Mouse (Mus musculus) v-Abl transformed pro-B cells (cell line): ENCODE data around the gene Efcab10.

Experiments
- in situ Hi-C, 2 experiments: fragments of 400-800 bp; cut with MboI; formaldehyde crosslinking; loops; one replicate each; pipeline ENCODE4 v1.15.1; 2025; ENCODE audit not compliant: unreplicated experiment in 2 of 2

The Efcab10 gene

DNA sequence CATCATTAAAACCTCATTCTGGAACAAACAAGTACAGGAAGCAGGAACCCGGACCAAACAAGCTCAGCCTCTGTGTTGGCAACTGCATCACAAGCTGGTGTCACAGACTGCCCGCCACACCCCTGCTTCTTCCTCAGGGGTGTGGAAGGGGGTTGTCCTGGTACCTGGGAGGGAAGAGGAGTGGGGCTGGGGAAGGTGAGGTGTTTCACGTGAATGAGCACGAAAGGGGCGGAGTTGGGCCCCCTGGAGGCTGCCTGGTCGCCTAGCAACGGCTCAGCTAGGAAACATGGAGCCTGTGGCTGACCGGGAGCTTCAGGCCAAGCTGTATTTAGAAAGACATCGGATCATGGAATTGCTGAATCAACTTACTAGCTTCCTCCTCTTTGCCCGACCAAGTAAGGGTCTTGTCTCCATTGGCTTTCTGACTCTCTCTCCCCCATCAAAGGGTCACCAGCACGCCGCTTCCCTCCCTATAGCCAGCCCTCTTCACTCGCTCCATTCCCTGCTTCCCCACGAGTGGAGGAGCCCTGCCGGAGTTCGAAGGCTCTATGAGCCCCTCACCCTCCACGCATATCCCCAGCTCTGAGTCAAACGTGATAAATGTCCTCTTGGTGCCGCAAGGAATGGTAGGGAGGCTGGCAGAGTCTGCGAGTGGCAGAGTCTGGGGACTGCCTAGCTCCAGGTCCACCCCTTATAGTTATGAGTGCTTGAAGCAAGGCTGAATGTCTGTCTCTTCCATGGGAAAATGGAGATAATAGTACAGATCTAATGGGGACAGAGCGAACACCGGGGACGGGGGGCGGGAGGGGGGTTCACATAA, at the start of gene Efcab10:
Efcab10 (plus strand) TSS at position 51 of the 820 bp plus-strand sequence.
- in situ Hi-C loops, result loop anchor here (5.0 to 25.0 kb wide), 3 partner anchors 1262 to 1797 kb away; no protein-coding TSS in a partner anchor

DNA sequence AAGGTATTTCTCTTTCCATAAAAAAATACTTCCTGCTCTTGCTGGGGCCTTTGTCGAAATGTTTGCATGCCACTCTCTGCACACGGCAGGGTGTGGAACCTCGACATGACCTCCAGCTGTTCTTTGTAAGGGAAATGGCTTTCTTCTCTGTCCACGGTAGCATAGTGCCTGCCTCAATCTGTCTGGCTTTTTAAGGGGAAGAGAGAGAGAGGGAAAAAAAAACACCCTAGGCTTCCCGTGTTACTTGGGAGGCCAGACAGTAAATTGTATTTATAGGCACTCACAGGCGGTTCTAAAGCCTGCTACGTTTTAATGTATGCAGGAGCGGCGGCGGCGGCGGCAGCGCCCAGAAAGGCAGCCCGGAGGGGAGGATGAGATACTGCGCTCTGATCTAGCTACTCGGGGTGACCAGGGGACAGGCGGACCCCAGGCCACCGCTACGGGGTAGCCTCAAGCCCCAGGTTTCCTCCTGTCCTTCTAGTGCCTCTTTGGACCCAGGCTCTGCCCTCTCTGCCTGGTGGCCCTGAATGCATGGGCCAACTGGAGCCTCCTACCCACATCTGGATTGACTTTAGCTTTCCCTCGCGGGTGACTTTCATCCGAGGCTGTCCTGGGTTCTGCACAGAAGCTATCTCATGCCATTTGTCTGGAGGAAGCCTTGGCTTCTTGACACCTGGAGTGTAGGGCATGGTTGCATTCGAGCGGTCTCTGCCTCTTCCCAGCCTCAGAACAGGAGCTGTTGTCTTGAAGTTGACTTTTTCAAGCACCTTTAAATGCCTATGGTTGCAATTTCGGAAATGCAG, 49.5 kb upstream of the Efcab10 start:
- in situ Hi-C loops, result no loop called here

DNA sequence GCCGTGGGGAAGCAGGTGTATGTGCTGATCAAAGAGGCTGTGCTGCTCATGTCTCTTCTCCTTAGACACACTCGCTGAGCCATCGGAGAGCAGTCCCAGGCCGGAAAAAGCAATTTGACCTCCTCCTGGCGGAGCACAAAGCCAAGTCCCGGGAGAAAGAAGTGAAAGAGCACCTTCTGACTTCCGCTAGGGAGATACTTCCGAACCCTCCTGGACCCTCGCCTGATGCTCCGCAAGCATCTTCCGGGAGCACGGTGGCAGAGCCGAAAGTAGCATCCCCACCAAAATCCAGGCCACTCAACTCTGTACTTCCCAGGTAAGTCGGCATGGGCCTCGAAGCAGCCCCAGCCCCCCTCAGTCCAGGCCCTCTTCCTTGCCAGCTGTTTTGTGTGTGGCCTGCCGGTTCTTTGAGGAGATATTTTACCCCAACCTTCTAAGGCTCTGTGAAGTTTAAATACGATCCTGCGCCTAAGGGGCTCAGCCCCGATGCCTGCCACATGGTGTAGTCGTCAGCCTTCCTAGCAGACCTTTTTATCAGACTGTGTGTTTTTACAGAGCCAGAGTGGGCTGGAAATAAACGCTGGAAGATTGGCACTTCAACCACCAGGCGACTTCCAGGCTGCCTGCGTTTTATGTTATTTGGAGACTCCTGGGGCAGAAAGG, 48.8 kb upstream of the Efcab10 start:
- in situ Hi-C loops, result no loop called here

DNA sequence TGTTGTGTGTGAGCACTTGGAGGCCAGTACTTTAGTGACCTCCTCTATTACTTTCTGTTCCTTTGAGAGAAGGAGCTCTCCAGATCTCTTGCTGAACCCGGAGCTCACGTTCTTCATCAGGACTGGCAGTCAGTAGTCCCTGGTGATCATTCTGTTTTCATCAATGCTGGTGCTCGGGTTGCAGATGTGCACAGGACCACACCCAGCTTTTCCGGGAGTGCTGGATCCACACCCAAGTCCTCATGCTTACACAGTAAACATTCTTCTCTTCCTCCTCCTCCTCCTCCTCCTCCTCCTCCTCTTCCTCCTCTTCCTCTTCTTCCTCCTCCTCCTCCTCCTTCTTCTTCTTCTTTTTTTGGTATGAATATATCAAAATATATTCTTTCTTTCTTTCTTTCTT, 42.0 kb upstream of the Efcab10 start:
- in situ Hi-C loops, result no loop called here

DNA sequence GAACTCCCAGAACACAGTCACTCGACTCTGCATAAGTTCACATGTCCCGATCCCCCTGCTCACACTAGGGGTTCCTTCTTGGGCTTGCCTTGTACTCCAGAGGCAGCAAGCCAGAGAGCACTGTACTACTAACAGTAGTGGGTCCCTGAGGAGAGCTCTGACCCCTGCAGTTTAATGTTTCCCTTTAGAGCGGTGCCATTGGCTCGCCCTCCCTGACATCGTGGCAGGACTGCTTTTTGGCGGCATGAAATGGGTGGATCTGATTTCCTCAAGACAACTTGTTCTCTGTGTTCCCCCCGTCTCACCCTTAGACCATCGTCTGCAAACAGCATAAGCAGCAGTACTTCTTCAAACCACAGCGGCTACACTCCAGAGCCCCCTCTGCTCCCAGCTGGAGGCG, 36.3 kb upstream of the Efcab10 start:
- in situ Hi-C loops, result no loop called here

DNA sequence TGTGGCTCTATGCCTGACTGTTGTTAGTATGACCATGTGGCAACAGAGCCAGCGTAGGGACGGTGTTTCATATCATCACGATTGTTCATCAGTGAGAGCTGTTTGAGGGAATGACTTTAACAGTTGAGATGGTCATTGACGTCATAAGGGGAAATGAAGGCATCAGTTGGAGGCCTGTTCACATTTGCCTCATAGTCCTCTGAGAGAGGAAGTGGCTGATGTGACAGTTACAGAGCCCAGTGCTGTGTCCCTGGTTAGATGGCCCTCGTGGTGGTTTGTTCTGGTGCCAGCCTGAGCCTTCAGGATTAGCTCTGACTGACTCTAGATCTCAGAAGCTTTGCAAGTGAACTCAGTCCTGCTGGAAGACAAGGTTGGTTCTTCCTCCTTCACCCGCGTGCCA, 35.4 kb upstream of the Efcab10 start:
- in situ Hi-C loops, result no loop called here

DNA sequence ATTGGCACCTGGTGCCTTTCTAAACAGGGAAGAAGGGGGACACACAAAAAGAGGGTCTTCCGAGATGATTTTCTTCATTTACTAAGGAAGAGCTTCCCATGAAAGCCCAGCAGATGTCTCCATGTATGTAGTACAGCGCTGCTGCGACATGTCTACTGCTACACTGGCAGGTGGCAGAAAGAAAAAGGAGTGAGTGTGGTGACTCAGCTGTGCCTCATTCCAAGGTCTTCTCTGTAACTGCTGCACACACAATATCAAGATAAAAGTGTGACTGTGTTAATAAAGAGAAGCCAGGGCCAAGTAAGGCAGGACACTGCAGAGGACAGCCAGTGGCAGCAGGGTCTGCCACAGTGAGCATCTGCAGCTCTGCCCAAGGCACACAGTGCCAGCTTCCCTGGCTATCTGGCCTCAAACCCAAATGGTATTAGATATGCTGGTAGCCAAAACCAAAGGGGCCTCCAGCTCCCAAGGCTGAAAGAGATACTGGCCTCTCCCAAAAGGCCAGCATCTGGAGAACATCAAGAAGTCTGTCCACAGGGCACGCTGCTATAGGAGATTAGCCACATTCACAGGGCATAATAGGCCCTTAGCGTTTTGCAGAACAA, 34.7 kb upstream of the Efcab10 start:
- in situ Hi-C loops, result no loop called here

DNA sequence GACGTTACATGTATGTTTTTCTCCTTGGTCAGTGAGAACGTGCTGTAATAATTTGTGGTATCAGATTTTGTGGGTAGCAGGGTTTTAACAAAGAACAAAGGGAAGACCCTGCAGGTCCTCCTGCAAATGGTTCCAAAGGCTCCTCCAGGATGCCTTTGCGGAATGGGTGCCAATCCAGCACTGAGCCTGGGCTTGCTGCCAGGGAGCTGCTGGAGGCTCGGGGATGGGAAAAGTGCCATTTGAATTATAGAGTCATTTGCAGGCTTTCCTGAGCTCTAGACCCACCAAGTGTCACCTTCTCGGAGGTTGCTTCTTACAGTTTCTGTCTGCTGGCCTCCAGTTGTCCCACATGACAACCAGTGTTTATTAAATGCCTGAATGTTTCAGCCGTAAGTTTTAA, 33.9 kb upstream of the Efcab10 start:
- in situ Hi-C loops, result no loop called here

DNA sequence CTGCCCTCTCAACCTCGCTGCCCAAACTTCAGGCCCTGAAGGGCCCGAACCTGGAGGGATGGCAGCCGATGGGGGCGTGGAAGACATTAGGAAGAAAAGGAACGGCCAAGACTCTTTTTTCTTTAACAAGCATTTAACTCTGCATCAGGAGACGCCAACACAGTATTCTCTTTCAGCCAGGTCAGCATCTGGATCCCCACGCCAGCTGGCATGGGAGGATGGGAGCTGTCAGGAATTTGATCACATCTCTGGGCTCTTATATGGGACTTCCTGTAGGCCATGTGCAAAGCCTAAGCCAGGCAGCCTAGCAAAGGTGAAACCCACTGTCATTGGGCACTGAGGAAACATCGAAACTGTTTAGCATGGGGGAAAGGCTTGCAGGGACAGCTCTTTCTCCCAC, 30.1 kb upstream of the Efcab10 start:
- in situ Hi-C loops, result no loop called here

DNA sequence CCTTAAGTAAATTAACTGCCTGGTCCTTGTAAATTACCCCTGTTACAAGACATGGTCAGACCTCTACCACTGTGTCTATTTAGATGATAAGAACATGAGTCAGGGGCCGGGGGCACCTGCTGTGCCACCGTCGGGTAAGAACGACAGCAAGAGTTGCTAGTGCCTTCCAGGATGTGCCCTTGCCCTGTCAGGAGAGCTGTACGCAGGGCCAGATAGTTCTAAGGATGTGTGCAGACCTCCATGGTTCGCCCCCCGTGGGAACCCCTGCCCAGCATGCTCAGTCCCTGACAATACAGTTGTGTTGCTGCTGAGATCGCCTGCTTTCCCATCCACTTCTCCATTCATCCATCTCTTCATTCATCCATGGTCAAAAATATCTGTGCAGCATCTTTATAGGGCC, 29.5 kb upstream of the Efcab10 start:
- in situ Hi-C loops, result no loop called here

DNA sequence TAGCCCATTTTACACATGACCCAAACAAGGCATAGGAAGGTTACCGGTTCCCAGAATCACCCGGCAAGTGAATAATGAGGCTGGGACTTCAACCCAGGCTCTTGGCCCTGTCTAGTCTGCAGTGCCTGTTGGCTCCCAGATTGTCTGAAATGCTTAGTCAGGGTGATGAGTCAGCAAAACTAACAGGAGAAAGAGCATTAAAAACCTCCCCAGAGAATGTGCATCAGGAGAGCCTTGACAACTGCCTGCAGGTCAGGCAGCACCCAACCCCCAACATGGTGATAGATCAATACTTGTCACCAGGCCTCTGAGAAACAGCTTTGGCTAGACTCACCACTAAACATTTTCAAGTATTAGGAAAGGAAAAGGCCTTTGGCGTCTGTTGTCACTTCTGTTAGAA, 25.1 kb upstream of the Efcab10 start:
- in situ Hi-C loops, result no loop called here

DNA sequence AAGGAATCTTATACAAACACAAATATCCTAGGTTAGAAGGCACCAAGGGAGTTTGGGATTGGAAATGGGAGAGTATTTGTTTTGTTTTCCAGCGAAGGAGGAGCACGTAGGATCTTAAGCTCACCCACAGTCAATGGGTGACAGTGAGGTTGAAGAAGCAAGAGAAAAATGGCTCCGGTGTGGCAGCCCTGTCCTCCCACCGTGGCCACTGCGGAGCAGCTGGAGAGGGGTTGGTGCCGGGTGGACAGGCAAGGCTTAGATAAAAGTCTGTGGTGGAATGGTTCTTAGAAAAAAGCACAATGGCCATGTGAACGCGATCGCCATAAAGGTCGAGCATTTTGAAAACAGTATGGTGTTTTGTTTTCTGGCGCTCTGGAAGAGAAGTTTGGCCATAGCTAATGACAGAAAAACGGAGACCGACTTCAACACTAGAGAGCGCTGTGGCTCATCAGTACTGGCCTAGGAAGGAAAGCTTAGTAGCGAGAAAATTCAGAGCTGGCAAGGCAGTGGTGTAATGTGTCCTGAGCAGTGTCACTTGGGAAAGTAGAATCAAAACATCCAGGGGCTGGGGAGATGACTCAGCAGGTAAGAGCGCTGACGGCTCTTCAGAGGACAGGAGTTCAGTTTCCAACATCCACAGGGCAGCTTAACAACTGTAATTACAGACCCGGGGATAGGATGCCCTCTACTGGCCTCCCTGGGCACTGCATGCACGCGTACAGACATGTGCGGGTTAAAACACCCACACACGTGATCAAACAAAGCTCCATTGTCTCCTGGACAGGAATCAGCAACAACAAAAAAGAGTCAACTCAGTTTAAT, 14.8 kb upstream of the Efcab10 start:
- in situ Hi-C loops, result loop anchor here (5.0 to 25.0 kb wide), 3 partner anchors 353 to 1807 kb away; no protein-coding TSS in a partner anchor

DNA sequence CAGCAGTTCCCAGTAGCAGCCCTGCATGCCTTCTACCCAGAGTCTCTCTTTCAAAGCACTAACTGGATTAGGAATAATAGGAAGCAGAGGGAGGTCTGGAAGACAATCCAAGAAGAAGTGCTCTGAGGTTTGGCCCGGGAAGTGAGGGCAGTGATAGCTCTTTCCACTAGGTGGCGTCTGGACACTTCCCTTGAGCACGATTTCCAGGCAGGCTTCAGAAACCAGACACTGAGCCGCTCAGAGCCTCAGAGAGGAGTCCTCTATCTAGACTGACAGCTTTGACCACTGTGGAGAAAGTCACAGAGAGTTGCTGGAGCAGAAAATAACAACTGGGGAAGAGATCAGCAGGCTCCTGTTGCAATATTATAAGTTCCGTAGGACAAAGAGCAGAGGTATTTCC, 5.8 kb upstream of the Efcab10 start:
- in situ Hi-C loops, result loop anchor here (5.0 to 25.0 kb wide), 3 partner anchors 33 to 1548 kb away; no protein-coding TSS in a partner anchor

DNA sequence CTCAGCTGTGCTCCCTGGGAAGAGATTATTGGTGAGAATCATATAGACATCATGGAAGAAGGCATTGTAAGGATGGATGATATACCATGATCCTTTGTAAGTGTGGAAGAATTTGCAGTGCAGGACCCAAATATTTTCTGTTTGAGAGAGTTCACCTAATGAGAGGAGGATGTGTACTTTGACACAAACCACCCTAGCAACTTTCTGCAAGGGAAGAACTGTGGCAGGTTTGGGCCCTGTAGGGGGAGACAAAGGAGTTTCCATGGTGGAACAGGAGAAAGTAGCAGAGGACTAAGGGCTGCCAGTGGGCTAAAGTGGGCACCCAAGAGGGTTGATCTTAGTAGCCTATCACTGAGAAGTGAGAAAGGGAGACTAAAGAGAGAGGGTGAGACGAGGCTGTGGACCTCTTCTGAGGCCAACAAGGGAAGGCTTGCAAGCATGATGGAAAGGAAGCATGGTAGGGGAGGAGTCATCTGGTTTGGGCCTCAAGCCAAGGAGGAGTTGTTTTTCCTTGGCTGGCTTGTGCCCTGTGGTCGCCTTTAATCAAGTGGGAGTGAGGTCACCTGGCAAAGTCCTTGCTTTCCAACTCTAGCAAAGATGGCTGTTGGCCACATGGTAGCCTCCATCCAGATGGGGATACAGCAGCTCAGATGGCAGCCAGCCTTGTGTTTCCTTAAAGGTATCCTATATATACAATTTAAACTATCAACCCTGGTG, 3.7 kb upstream of the Efcab10 start:
- in situ Hi-C loops, result loop anchor here (5.0 to 25.0 kb wide), 3 partner anchors 1266 to 1801 kb away; no protein-coding TSS in a partner anchor

DNA sequence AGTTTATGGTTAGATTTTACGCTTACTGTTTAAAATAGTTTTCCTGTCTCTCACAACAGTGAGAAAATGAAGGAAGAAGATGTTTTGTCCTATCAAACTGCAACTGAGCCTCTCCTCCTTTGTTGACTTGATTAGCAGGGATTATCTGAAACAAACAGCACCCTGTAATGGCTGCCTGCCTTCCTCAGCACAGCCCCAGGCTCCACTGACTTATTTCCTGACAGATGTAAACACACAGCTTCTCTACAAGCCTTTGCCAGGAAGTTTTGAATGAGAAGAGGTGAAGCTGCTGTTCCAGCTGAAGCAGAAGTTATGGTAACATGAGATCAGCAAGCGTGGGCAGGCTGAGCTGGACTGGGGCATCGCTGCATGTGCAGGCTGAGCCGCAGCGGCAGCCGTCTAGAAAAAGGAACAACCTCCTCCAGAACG, 8.6 kb downstream of the Efcab10 start:
- in situ Hi-C loops, result no loop called here

DNA sequence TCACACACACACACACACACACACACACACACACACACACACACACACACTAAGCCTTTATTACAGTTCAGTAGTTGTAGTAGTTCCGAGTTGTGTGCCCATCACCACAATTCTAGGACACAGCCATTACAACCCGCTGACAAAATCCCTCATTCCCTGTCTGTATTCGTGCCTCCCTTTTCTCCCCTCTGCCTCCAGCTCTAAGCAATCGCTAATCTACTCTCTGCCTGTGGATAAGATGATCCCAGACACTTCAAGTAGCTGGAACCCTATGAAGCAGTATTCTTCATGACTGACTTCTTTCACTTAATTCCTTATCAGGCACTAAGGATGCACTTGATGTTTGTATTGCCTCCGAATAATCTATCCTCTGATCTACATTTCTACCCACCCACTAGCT, 10.3 kb downstream of the Efcab10 start:
- in situ Hi-C loops, result no loop called here

DNA sequence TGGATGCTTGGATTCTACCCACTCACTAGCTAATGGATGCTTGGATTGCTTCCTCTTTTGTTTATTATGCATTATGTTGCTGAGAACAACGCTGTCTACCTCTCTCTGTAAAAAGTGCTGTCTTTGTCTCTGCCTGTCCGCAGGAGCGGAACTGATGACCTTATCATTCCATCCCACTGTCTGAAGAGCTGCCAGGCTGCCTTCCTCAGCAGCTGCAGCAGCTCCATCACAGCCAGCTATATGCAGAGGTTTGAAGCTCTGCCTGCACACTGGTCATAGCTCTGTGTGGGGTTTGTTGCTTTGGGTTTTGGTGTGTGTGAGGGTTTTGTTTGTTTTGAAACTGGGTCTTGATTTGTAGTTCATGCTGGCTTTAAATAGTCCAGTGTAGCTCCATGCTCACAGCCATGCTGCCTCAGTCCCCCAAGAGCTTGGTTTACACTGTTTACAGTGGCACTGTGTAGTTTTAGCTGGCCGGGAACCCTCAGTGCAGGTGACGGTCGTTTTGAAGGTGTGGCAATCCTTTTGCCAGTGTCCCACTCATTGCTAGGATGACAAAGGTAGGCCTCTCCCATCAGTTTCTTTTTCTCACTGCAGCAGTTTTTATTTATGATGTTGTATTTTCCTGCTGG, 10.9 kb downstream of the Efcab10 start:
- in situ Hi-C loops, result no loop called here

DNA sequence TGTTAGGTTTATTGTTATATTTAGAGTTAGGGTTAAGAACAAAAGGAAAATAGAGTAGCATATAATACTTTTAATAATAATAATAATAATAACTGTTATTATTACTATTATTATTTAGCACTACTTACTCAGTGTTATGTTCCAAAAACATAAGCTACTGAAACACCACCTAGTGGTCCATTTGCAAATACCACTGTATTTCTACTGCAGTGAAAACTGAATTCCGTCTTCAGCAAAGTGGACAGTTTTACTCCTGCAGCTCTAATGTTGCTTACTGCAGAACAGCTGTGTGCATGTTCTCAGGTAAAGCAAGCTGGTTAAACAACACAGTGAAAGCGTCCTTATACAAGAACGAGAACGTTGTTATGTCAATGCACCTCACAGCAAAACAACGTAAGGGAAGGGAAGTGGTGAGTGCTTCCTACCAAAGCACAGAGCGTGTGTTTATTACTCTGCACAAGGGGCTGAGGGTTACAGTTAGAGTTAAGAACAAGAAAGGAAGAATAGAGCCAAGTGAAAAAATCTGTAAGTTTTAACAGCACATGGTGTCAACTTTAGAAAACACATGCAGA, 17.0 kb downstream of the Efcab10 start:
- in situ Hi-C loops, result no loop called here
